Mouse (Mus musculus): ENCODE data around the gene 4930402K13Rik. TPM values are rescaled to one million over a fixed set of nuclear protein-coding genes. Genes with fewer than 3 reads are reported as not detected.

Gene 4930402K13Rik
- polyA plus RNA-seq, 1 experiment = not detected

- H3K9ac ChIP-seq (ENCODE audit: low read depth, poor library complexity, severe bottlenecking) = no peak overlapping the region
- no peaks in the 10 kb centered on the region for H3K36me3 ChIP-seq (ENCODE audit: control insufficient read depth, insufficient read depth, low read length, poor library complexity, severe bottlenecking)
- TF ChIP-seq CTCF (IDR thresholded peaks at IDR 0.05; ENCODE audit: low read depth, low read length) (no peak), POLR2A (IDR thresholded peaks at IDR 0.05; ENCODE audit: insufficient read depth, low read length) (no peak), EP300 (IDR thresholded peaks at IDR 0.05; ENCODE audit: insufficient read depth, low read depth, low read length) (no peak)
Observed at GRCm38 (mm10) chrX:9124928-9125327, 20.6 kb downstream of the 4930402K13Rik start.

GRCm38 (mm10) chrX:9128317-9128831 lies 24.0 kb downstream of the 4930402K13Rik start:
- no peak for TF ChIP-seq POLR2A (IDR thresholded peaks at IDR 0.05; ENCODE audit: insufficient read depth, low read length)
- TF ChIP-seq CTCF (IDR thresholded peaks at IDR 0.05; ENCODE audit: low read depth, low read length) = no peak
- no peak for TF ChIP-seq EP300 (IDR thresholded peaks at IDR 0.05; ENCODE audit: insufficient read depth, low read depth, low read length)

More at GRCm38 (mm10) chrX:9124928-9125327, 20.6 kb downstream of the 4930402K13Rik start:
- Histone ChIP-seq H3K4me3 (ENCODE audit: low read depth, low read length) (no peak overlapping the region), H3K9me3 (replicated peaks; ENCODE audit: control insufficient read depth, insufficient read depth, low read length, poor library complexity, severe bottlenecking) (no peaks in the 10 kb centered on the region), H3K27me3 (ENCODE audit: control insufficient read depth, insufficient read depth, low read length, poor library complexity, severe bottlenecking) (no peaks in the 10 kb centered on the region), H3K4me1 (ENCODE audit: control insufficient read depth, insufficient read depth, low read length) (no peaks in the 10 kb centered on the region), H3K27ac (ENCODE audit: insufficient read depth, low read length) (no peak overlapping the region)

GRCm38 (mm10) chrX:9139290-9139948 lies 35.1 kb downstream of the 4930402K13Rik start:
- no peak overlapping the region for H3K27ac ChIP-seq (ENCODE audit: insufficient read depth, low read length)
- no peak overlapping the region for H3K4me3 ChIP-seq (ENCODE audit: low read depth, low read length)
- H3K9ac ChIP-seq (ENCODE audit: low read depth, poor library complexity, severe bottlenecking) = no peak overlapping the region
- no peaks in the 10 kb centered on the region for H3K4me1 ChIP-seq (ENCODE audit: control insufficient read depth, insufficient read depth, low read length)
- no peaks in the 10 kb centered on the region for H3K36me3 ChIP-seq (ENCODE audit: control insufficient read depth, insufficient read depth, low read length, poor library complexity, severe bottlenecking)
- H3K27me3 ChIP-seq (ENCODE audit: control insufficient read depth, insufficient read depth, low read length, poor library complexity, severe bottlenecking) = no peaks in the 10 kb centered on the region
- TF ChIP-seq EP300 (IDR thresholded peaks at IDR 0.05; ENCODE audit: insufficient read depth, low read depth, low read length) (no peak), CTCF (IDR thresholded peaks at IDR 0.05; ENCODE audit: low read depth, low read length) (no peak), POLR2A (IDR thresholded peaks at IDR 0.05; ENCODE audit: insufficient read depth, low read length) (no peak)
- no peaks in the 10 kb centered on the region for H3K9me3 ChIP-seq (replicated peaks; ENCODE audit: control insufficient read depth, insufficient read depth, low read length, poor library complexity, severe bottlenecking)

More at GRCm38 (mm10) chrX:9128317-9128831, 24.0 kb downstream of the 4930402K13Rik start:
- H3K4me1 ChIP-seq (ENCODE audit: control insufficient read depth, insufficient read depth, low read length) = no peaks in the 10 kb centered on the region
- no peak overlapping the region for H3K9ac ChIP-seq (ENCODE audit: low read depth, poor library complexity, severe bottlenecking)
- no peaks in the 10 kb centered on the region for H3K36me3 ChIP-seq (ENCODE audit: control insufficient read depth, insufficient read depth, low read length, poor library complexity, severe bottlenecking)
- no peaks in the 10 kb centered on the region for H3K9me3 ChIP-seq (replicated peaks; ENCODE audit: control insufficient read depth, insufficient read depth, low read length, poor library complexity, severe bottlenecking)
- H3K4me3 ChIP-seq (ENCODE audit: low read depth, low read length) = no peak overlapping the region
- H3K27ac ChIP-seq (ENCODE audit: insufficient read depth, low read length) = no peak overlapping the region
- H3K27me3 ChIP-seq (ENCODE audit: control insufficient read depth, insufficient read depth, low read length, poor library complexity, severe bottlenecking) = no peaks in the 10 kb centered on the region

- no peaks in the 10 kb centered on the region for H3K9me3 ChIP-seq (replicated peaks; ENCODE audit: control insufficient read depth, insufficient read depth, low read length, poor library complexity, severe bottlenecking)
- no peaks in the 10 kb centered on the region for H3K4me1 ChIP-seq (ENCODE audit: control insufficient read depth, insufficient read depth, low read length)
- no peak for TF ChIP-seq POLR2A (IDR thresholded peaks at IDR 0.05; ENCODE audit: insufficient read depth, low read length)
- TF ChIP-seq CTCF (IDR thresholded peaks at IDR 0.05; ENCODE audit: low read depth, low read length) = no peak
- no peak overlapping the region for H3K9ac ChIP-seq (ENCODE audit: low read depth, poor library complexity, severe bottlenecking)
- H3K27ac ChIP-seq (ENCODE audit: insufficient read depth, low read length) = no peak overlapping the region
- no peaks in the 10 kb centered on the region for H3K27me3 ChIP-seq (ENCODE audit: control insufficient read depth, insufficient read depth, low read length, poor library complexity, severe bottlenecking)
- no peaks in the 10 kb centered on the region for H3K36me3 ChIP-seq (ENCODE audit: control insufficient read depth, insufficient read depth, low read length, poor library complexity, severe bottlenecking)
- no peak overlapping the region for H3K4me3 ChIP-seq (ENCODE audit: low read depth, low read length)
Observed at GRCm38 (mm10) chrX:9142669-9143068, 38.3 kb downstream of the 4930402K13Rik start.

Other genes with a start within 250 kb of the 4930402K13Rik start
- gene Gm5751, start 230.3 kb upstream of the 4930402K13Rik start, polyA plus RNA-seq (2011; ENCODE audit: insufficient read depth, insufficient read length, low read depth, missing spikeins) = not detected in 2 replicates
- 0.52 and 0.61 TPM in 2 replicates for gene B630019K06Rik, start 212.2 kb upstream of the 4930402K13Rik start, polyA plus RNA-seq (2011; ENCODE audit: insufficient read depth, insufficient read length, low read depth, missing spikeins)
- gene Fthl17b, start 141.6 kb upstream of the 4930402K13Rik start, polyA plus RNA-seq (2011; ENCODE audit: insufficient read depth, insufficient read length, low read depth, missing spikeins) = not detected in 2 replicates
- gene Fthl17c, start 128.0 kb upstream of the 4930402K13Rik start, polyA plus RNA-seq (2011; ENCODE audit: insufficient read depth, insufficient read length, low read depth, missing spikeins) = 1.6 and 2.9 TPM in 2 replicates
- gene Fthl17d, start 117.8 kb upstream of the 4930402K13Rik start, polyA plus RNA-seq (2011; ENCODE audit: insufficient read depth, insufficient read length, low read depth, missing spikeins) = not detected in 2 replicates
- not detected in 2 replicates for gene Fthl17e, start 71.1 kb upstream of the 4930402K13Rik start, polyA plus RNA-seq (2011; ENCODE audit: insufficient read depth, insufficient read length, low read depth, missing spikeins)
- gene Fthl17f, start 41.5 kb upstream of the 4930402K13Rik start, polyA plus RNA-seq (2011; ENCODE audit: insufficient read depth, insufficient read length, low read depth, missing spikeins) = 1.6 TPM in 1 of 2 replicates, not detected in the other
- 0.49 and 0.61 TPM in 2 replicates for gene Lancl3, start 95.3 kb downstream of the 4930402K13Rik start, polyA plus RNA-seq (2011; ENCODE audit: insufficient read depth, insufficient read length, low read depth, missing spikeins)
- gene Gm14862, start 152.3 kb downstream of the 4930402K13Rik start, polyA plus RNA-seq (2011; ENCODE audit: insufficient read depth, insufficient read length, low read depth, missing spikeins) = not detected in 2 replicates
- 7.0 and 7.4 TPM in 2 replicates for gene Xk, start 168.2 kb downstream of the 4930402K13Rik start, polyA plus RNA-seq (2011; ENCODE audit: insufficient read depth, insufficient read length, low read depth, missing spikeins)
- gene H2al1m, start 179.2 kb downstream of the 4930402K13Rik start, polyA plus RNA-seq (2011; ENCODE audit: insufficient read depth, insufficient read length, low read depth, missing spikeins) = not detected in 2 replicates
- not detected in 2 replicates for gene H2al1k, start 246.1 kb downstream of the 4930402K13Rik start, polyA plus RNA-seq (2011; ENCODE audit: insufficient read depth, insufficient read length, low read depth, missing spikeins)